Mouse (Mus musculus): ENCODE results near the gene 4933427D14Rik. TPM values are rescaled to one million over a fixed set of nuclear protein-coding genes. Genes with fewer than 3 reads are reported as not detected.

Gene 4933427D14Rik
- total and polyA plus RNA-seq, 2 experiments from 2014 or later: 4.4 to 5.5 TPM

DNA sequence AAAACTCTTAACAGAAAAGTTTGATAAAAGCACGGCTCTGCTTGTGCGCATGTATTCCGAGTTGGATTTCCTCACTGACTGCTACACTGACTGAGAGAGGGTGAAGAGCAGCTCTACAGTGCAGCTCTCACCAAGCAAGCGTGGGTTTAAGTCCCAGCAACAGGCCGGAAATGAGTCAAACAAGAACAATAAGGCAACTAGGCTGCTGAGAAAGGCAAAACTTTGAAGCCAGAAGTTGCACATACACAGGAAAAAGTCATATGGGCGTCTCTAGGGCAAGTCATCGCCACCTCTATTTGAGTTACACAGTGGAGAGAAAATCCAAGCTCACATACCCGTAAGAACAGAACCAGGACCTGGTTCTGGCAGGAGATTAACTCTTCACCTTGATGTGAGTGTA is 10.8 kb downstream of the 4933427D14Rik start:
- Histone ChIP-seq H3K9me3 (replicated peaks; ENCODE audit: control insufficient read depth, low read length) (no peaks in the 10 kb centered on the region), H3K4me2 (ENCODE audit: low read depth, low read length) (no peak overlapping the region), H3K36me3 (replicated peaks; ENCODE audit: control insufficient read depth, insufficient read depth, low read length) (peaks cover 17% of the 10 kb centered on the region), H3K9ac (replicated peaks; ENCODE audit: low read depth, low read length) (no peak overlapping the region), H3K27me3 (ENCODE audit: control insufficient read depth, insufficient read depth, low read length) (no peaks in the 10 kb centered on the region), H3K4me1 (ENCODE audit: control insufficient read depth, insufficient read depth) (no peaks in the 10 kb centered on the region), H3K27ac (ENCODE audit: low read depth) (peak overlapping the region; percentile 68), H3K4me3 (ENCODE audit: low read depth, low read length) (no peak overlapping the region)
- TF ChIP-seq CTCF (IDR thresholded peaks at IDR 0.05; ENCODE audit: low read depth) (no peak), EP300 (IDR thresholded peaks at IDR 0.05; ENCODE audit: low read depth) (no peak)
- WGBS: 69% methylated on average over 8 of the region's 8 CpGs
- no peak for ATAC-seq (ENCODE audit: insufficient read depth, low read depth)
- no peak for DNase-seq (ENCODE audit: low spot score)

DNA sequence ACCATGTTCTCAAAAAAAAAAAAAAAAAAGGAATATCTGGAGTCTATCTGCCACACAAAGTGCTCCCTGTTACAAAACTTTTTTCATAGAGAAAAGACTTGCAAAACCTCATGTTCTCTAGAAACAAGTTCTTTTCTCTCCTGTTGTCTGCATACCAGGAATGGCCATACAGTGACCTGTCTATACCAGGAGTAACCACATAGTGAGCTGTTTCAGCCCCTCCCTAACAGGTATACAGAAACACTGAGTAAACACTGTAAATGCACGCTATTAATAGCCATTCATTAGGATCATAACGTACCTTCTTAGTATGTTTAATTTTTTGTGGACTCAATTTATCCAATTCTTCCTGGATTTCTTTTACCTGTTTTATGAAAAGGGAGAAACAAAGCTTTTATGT is 13.0 kb downstream of the 4933427D14Rik start:
- no peak for TF ChIP-seq CTCF (IDR thresholded peaks at IDR 0.05; ENCODE audit: low read depth)
- no peak for TF ChIP-seq EP300 (IDR thresholded peaks at IDR 0.05; ENCODE audit: low read depth)
- no peaks in the 10 kb centered on the region for H3K4me1 ChIP-seq (ENCODE audit: control insufficient read depth, insufficient read depth)
- ATAC-seq (ENCODE audit: insufficient read depth, low read depth) (no peak), DNase-seq (ENCODE audit: low spot score) (no peak)
- no peaks in the 10 kb centered on the region for H3K27me3 ChIP-seq (ENCODE audit: control insufficient read depth, insufficient read depth, low read length)
- H3K36me3 ChIP-seq (replicated peaks; ENCODE audit: control insufficient read depth, insufficient read depth, low read length): peaks cover 28% of the 10 kb centered on the region
- H3K27ac ChIP-seq (ENCODE audit: low read depth): no peak overlapping the region
- no peak overlapping the region for H3K4me2 ChIP-seq (ENCODE audit: low read depth, low read length)
- 78% methylated on average over 2 of the region's 2 CpGs for WGBS
- H3K9ac ChIP-seq (replicated peaks; ENCODE audit: low read depth, low read length): no peak overlapping the region
- H3K4me3 ChIP-seq (ENCODE audit: low read depth, low read length): no peak overlapping the region
- H3K9me3 ChIP-seq (replicated peaks; ENCODE audit: control insufficient read depth, low read length): no peaks in the 10 kb centered on the region

- Histone ChIP-seq H3K27ac (ENCODE audit: low read depth) (no peak overlapping the region), H3K27me3 (ENCODE audit: control insufficient read depth, insufficient read depth, low read length) (no peaks in the 10 kb centered on the region), H3K9me3 (replicated peaks; ENCODE audit: control insufficient read depth, low read length) (no peaks in the 10 kb centered on the region), H3K9ac (replicated peaks; ENCODE audit: low read depth, low read length) (no peak overlapping the region), H3K36me3 (replicated peaks; ENCODE audit: control insufficient read depth, insufficient read depth, low read length) (peaks cover 38% of the 10 kb centered on the region), H3K4me2 (ENCODE audit: low read depth, low read length) (no peak overlapping the region), H3K4me3 (ENCODE audit: low read depth, low read length) (no peak overlapping the region), H3K4me1 (ENCODE audit: control insufficient read depth, insufficient read depth) (no peaks in the 10 kb centered on the region)
- TF ChIP-seq CTCF (IDR thresholded peaks at IDR 0.05; ENCODE audit: low read depth) (no peak), EP300 (IDR thresholded peaks at IDR 0.05; ENCODE audit: low read depth) (no peak)
- no peak for DNase-seq (ENCODE audit: low spot score)
- ATAC-seq (ENCODE audit: insufficient read depth, low read depth): no peak
- WGBS: 86% methylated on average over 1 of the region's 1 CpGs
Measured at GRCm38 (mm10) chr11:72190857-72191256, 16.4 kb downstream of the 4933427D14Rik start.

DNA sequence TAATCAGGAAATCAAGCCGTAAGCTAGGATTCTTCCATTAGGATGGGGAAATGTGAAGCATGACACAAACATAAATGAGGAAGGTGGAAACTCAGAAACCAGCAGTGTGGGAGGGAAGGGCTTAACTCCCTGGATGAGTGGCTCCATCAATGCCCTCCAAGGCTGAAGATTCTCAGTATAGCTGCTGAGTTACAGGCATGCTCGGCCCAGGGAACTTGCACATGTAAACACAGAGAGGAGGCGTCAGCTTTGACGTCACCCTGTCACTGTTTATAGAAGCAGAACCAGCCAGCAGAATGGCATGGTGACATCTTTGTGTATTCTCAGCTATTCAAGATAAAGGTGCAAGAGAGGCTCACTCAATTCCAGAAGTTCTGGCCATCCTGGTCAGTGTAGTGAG is 23.0 kb downstream of the 4933427D14Rik start:
- Histone ChIP-seq H3K27me3 (ENCODE audit: control insufficient read depth, insufficient read depth, low read length) (no peaks in the 10 kb centered on the region), H3K4me2 (ENCODE audit: low read depth, low read length) (no peak overlapping the region), H3K4me1 (ENCODE audit: control insufficient read depth, insufficient read depth) (no peaks in the 10 kb centered on the region), H3K9me3 (replicated peaks; ENCODE audit: control insufficient read depth, low read length) (no peaks in the 10 kb centered on the region), H3K27ac (ENCODE audit: low read depth) (no peak overlapping the region), H3K36me3 (replicated peaks; ENCODE audit: control insufficient read depth, insufficient read depth, low read length) (peaks cover 34% of the 10 kb centered on the region), H3K4me3 (ENCODE audit: low read depth, low read length) (no peak overlapping the region), H3K9ac (replicated peaks; ENCODE audit: low read depth, low read length) (no peak overlapping the region)
- TF ChIP-seq CTCF (IDR thresholded peaks at IDR 0.05; ENCODE audit: low read depth) (no peak), EP300 (IDR thresholded peaks at IDR 0.05; ENCODE audit: low read depth) (no peak)
- DNase-seq (ENCODE audit: low spot score) (no peak), ATAC-seq (ENCODE audit: insufficient read depth, low read depth) (no peak)
- 64% methylated on average over 4 of the region's 4 CpGs for WGBS

DNA sequence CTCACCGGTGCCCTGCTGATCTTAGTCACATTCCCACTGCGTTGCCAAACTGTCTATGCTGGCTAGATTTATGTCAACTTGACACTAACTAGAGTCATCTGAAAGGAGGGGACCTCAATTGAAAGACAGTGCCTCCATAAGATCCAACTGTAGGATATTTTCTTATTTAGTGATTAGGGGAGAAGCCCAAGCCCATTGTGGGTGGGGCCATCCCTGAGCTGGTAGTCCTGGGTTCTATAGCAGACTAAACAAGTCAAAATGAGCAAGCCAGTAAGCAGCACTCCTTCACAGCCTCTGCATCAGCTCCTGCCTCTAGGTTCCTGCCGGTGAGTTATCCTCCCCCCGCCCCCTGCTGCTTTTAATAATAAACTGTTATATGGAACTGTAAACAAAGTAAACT is 26.1 kb downstream of the 4933427D14Rik start:
- no peak for DNase-seq (ENCODE audit: low spot score)
- peaks cover 44% of the 10 kb centered on the region for H3K36me3 ChIP-seq (replicated peaks; ENCODE audit: control insufficient read depth, insufficient read depth, low read length)
- no peak overlapping the region for H3K4me2 ChIP-seq (ENCODE audit: low read depth, low read length)

DNA sequence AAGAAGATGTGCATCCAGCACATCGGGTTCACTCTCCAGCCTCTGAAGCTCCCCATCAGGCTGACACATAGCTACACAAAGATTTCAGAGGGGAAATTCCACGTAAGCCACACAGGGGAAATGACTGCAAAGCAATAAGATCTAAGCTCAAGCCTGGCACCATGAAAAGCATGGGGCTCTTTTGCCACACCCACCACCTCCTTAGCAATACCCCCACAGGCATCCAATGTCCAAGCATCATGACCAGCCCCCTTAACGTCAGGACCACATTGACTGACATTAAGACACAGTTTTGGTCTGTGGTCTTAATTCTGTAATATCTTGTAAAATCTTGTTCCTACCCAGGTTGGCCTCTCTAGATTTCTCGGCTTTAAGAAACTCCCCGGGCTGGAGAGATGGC is 26.7 kb downstream of the 4933427D14Rik start:
- ATAC-seq (ENCODE audit: insufficient read depth, low read depth) (no peak), DNase-seq (ENCODE audit: low spot score) (no peak)
- no peaks in the 10 kb centered on the region for H3K4me1 ChIP-seq (ENCODE audit: control insufficient read depth, insufficient read depth)
- WGBS: 89% methylated on average over 5 of the region's 5 CpGs
- no peak overlapping the region for H3K4me2 ChIP-seq (ENCODE audit: low read depth, low read length)
- TF ChIP-seq EP300 (IDR thresholded peaks at IDR 0.05; ENCODE audit: low read depth) (no peak), CTCF (IDR thresholded peaks at IDR 0.05; ENCODE audit: low read depth) (no peak)
- no peak overlapping the region for H3K9ac ChIP-seq (replicated peaks; ENCODE audit: low read depth, low read length)
- H3K36me3 ChIP-seq (replicated peaks; ENCODE audit: control insufficient read depth, insufficient read depth, low read length): peaks cover 49% of the 10 kb centered on the region
- H3K27me3 ChIP-seq (ENCODE audit: control insufficient read depth, insufficient read depth, low read length): no peaks in the 10 kb centered on the region
- no peaks in the 10 kb centered on the region for H3K9me3 ChIP-seq (replicated peaks; ENCODE audit: control insufficient read depth, low read length)
- H3K4me3 ChIP-seq (ENCODE audit: low read depth, low read length): no peak overlapping the region
- no peak overlapping the region for H3K27ac ChIP-seq (ENCODE audit: low read depth)

More for the DNA sequence above, 26.1 kb downstream of the 4933427D14Rik start:
- no peaks in the 10 kb centered on the region for H3K4me1 ChIP-seq (ENCODE audit: control insufficient read depth, insufficient read depth)
- H3K9me3 ChIP-seq (replicated peaks; ENCODE audit: control insufficient read depth, low read length): no peaks in the 10 kb centered on the region
- 93% methylated on average over 4 of the region's 4 CpGs for WGBS
- no peaks in the 10 kb centered on the region for H3K27me3 ChIP-seq (ENCODE audit: control insufficient read depth, insufficient read depth, low read length)
- TF ChIP-seq CTCF (IDR thresholded peaks at IDR 0.05; ENCODE audit: low read depth): no peak
- no peak for TF ChIP-seq EP300 (IDR thresholded peaks at IDR 0.05; ENCODE audit: low read depth)
- no peak overlapping the region for H3K4me3 ChIP-seq (ENCODE audit: low read depth, low read length)
- no peak overlapping the region for H3K27ac ChIP-seq (ENCODE audit: low read depth)
- H3K9ac ChIP-seq (replicated peaks; ENCODE audit: low read depth, low read length): no peak overlapping the region
- no peak for ATAC-seq (ENCODE audit: insufficient read depth, low read depth)

Data from heart, postnatal 0 days (tissue).